Mouse (Mus musculus) erythroblast, embryonic 14.5 days (primary cell): ENCODE data around the gene Bbs2.

Source experiments
- GATA1 ChIP-seq: IDR thresholded peaks from 2 replicates; pipeline ENCODE4 v1.6.1; 2012; ENCODE audit warnings: low read length, inconsistent platforms, mixed read lengths
- TAL1 ChIP-seq: IDR thresholded peaks from 3 replicates; pipeline ENCODE4 v1.6.1; 2012; ENCODE audit warnings: low read length, inconsistent platforms, mixed read lengths

DNA sequence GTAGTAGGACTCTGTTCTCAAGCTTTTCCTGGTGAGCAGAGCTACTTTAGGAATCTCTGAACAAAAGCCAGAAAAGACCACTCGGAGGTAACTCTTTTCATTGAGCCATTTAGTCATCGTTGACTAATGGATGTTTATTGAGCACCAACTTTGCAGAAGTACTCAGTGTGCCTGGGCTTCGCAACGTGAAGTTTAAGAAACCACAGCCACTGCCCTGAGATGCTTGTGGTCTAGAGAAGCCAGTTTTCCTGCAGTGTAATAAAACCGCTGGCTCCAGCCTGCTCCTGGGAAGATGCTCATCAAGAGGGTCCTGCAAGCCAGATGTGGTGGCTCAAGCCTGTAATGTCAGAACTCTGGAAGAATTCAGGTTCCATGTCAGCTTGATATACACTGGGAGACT, 33.4 kb upstream of the Bbs2 start:
- no peak for TF ChIP-seq GATA1
- no peak for TF ChIP-seq TAL1
